Mouse (Mus musculus): Measurements from ENCODE around the gene Frmd4b. TPM values are rescaled to one million over a fixed set of nuclear protein-coding genes. Genes with fewer than 3 reads are reported as not detected.

Gene Frmd4b
- total and polyA plus RNA-seq, 3 experiments: 0.13 to 0.70 (median 0.13) TPM

GRCm38 (mm10) chr6:97267132-97267531 is 350.2 kb downstream of the Frmd4b start (continued):
- no peak for TF ChIP-seq NRF1 (IDR thresholded peaks at IDR 0.05; ENCODE audit: low read depth, low read length)

DNA sequence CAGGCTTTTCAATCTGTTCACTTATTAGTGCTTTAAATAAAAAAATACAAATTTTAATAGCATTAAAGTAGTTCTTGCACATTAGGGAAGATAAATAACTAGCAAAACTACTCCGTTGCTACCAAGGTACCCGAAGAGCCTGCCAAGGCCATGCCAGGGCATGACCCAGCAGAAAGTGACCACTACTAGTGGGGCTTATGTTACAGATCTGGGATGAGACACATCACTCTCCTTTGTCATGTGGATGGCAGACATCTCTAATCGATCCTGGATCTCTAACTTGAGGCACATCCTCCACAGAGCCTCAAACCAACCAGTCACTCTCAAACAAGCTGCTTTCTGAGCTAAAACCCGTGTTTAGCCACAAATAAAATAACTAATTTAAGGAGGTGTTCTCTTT is 350.7 kb downstream of the Frmd4b start:
- Histone ChIP-seq H3K27ac (ENCODE audit: insufficient read depth, low read depth) (no peak overlapping the region), H3K9ac (ENCODE audit: insufficient read depth, low read depth) (no peak overlapping the region), H3K9me3 (replicated peaks; ENCODE audit: low read length) (no peaks in the 10 kb centered on the region), H3K79me2 (replicated peaks; ENCODE audit: control insufficient read depth, extremely low read depth, insufficient read depth, poor library complexity, severe bottlenecking) (no peaks in the 10 kb centered on the region), H3K27me3 (replicated peaks) (no peaks in the 10 kb centered on the region), H3K4me1 (ENCODE audit: control insufficient read depth in 1 of 2, insufficient read depth in 2 of 2) (no peaks in the 10 kb centered on the region), H3K4me2 (ENCODE audit: insufficient read depth, low read depth, poor library complexity, severe bottlenecking) (no peak overlapping the region), H3K4me3 (replicated peaks in 1 of 3; ENCODE audit: low read depth in 2 of 3, low read length in 2 of 3, poor library complexity in 1 of 3) (no peak overlapping the region), H3K36me3 (replicated peaks in 1 of 2; ENCODE audit: control insufficient read depth in 1 of 2, insufficient read depth in 1 of 2, low read length in 1 of 2) (no peaks in the 10 kb centered on the region)
- TF ChIP-seq E2F4 (IDR thresholded peaks at IDR 0.05; ENCODE audit: insufficient replicate concordance, low read depth, low read length): no peak
- TF ChIP-seq MAZ (IDR thresholded peaks at IDR 0.05; ENCODE audit: low read depth, low read length): no peak
- TF ChIP-seq MAX (IDR thresholded peaks at IDR 0.05; ENCODE audit: low read length): no peak
- TF ChIP-seq NELFE (IDR thresholded peaks at IDR 0.05; ENCODE audit: low read depth, low read length): no peak
- TF ChIP-seq TCF12 (IDR thresholded peaks at IDR 0.05; ENCODE audit: low read depth, low read length): no peak
- TF ChIP-seq POLR2AphosphoS2 (IDR thresholded peaks at IDR 0.05; ENCODE audit: low read depth, low read length): no peak
- TF ChIP-seq IRF4 (IDR thresholded peaks at IDR 0.05; ENCODE audit: low read depth, low read length): no peak
- no peak for TF ChIP-seq JUN (IDR thresholded peaks at IDR 0.05; ENCODE audit: insufficient read depth, low read depth, low read length)
- DNase-seq (ENCODE audit: extremely low read depth): no peak
- dilution Hi-C loops (cut with MboI; ENCODE audit: extremely low pct_ligation_motif_present, extremely low pct_unique_long_range_greater_than_20kb, low sequenced_read_pairs): no loop called here
- in situ Hi-C loops (cut with MboI; ENCODE audit: low pct_ligation_motif_present, low pct_unique_long_range_greater_than_20kb, low sequenced_read_pairs): loop anchor here (25.0 kb wide), 1 partner anchor 471 kb away; no protein-coding TSS in a partner anchor

- in situ Hi-C loops (cut with MboI; ENCODE audit: low pct_ligation_motif_present, low pct_unique_long_range_greater_than_20kb, low sequenced_read_pairs): loop anchor here (25.0 kb wide), 1 partner anchor 472 kb away; no protein-coding TSS in a partner anchor
- no peaks in the 10 kb centered on the region for H3K27me3 ChIP-seq (replicated peaks)
- H3K36me3 ChIP-seq (replicated peaks in 1 of 2; ENCODE audit: control insufficient read depth in 1 of 2, insufficient read depth in 1 of 2, low read length in 1 of 2): no peaks in the 10 kb centered on the region
- H3K9me3 ChIP-seq (replicated peaks; ENCODE audit: low read length): no peaks in the 10 kb centered on the region
- no peaks in the 10 kb centered on the region for H3K4me1 ChIP-seq (ENCODE audit: control insufficient read depth in 1 of 2, insufficient read depth in 2 of 2)
- no peak overlapping the region for H3K27ac ChIP-seq (ENCODE audit: insufficient read depth, low read depth)
- dilution Hi-C loops (cut with MboI; ENCODE audit: extremely low pct_ligation_motif_present, extremely low pct_unique_long_range_greater_than_20kb, low sequenced_read_pairs): no loop called here
- TF ChIP-seq MAX (IDR thresholded peaks at IDR 0.05; ENCODE audit: low read length): no peak
- TF ChIP-seq SMC3 (IDR thresholded peaks at IDR 0.05; ENCODE audit: low read depth, low read length): no peak
- TF ChIP-seq JUN (IDR thresholded peaks at IDR 0.05; ENCODE audit: insufficient read depth, low read depth, low read length): no peak
- TF ChIP-seq ZNF384 (IDR thresholded peaks at IDR 0.05; ENCODE audit: low read depth, low read length): no peak
- TF ChIP-seq POLR2AphosphoS2 (IDR thresholded peaks at IDR 0.05; ENCODE audit: low read depth, low read length): no peak
- TF ChIP-seq ZMIZ1 (IDR thresholded peaks at IDR 0.05; ENCODE audit: low read depth, low read length): no peak
- TF ChIP-seq MAZ (IDR thresholded peaks at IDR 0.05; ENCODE audit: low read depth, low read length): no peak
- no peak for TF ChIP-seq USF1 (IDR thresholded peaks at IDR 0.05; ENCODE audit: low read depth, low read length)
- no peak for TF ChIP-seq MXI1 (IDR thresholded peaks at IDR 0.05; ENCODE audit: low read depth, low read length)
- H3K9ac ChIP-seq (ENCODE audit: insufficient read depth, low read depth): no peak overlapping the region
- no peaks in the 10 kb centered on the region for H3K79me2 ChIP-seq (replicated peaks; ENCODE audit: control insufficient read depth, extremely low read depth, insufficient read depth, poor library complexity, severe bottlenecking)
- H3K4me3 ChIP-seq (replicated peaks in 1 of 3; ENCODE audit: low read depth in 2 of 3, low read length in 2 of 3, poor library complexity in 1 of 3): no peak overlapping the region
- no peak for DNase-seq (ENCODE audit: extremely low read depth)
- no peak overlapping the region for H3K4me2 ChIP-seq (ENCODE audit: insufficient read depth, low read depth, poor library complexity, severe bottlenecking)
These were observed 351.6 kb downstream of the Frmd4b start for GRCm38 (mm10) chr6:97265705-97266104.

Measured in CH12.LX (cell line).